Mouse (Mus musculus): Measurements from ENCODE around the gene Psme2. TPM values are rescaled to one million over a fixed set of nuclear protein-coding genes. Genes with fewer than 3 reads are reported as not detected.

Gene Psme2
- polyA plus RNA-seq, 1 experiment = 219 TPM

DNA sequence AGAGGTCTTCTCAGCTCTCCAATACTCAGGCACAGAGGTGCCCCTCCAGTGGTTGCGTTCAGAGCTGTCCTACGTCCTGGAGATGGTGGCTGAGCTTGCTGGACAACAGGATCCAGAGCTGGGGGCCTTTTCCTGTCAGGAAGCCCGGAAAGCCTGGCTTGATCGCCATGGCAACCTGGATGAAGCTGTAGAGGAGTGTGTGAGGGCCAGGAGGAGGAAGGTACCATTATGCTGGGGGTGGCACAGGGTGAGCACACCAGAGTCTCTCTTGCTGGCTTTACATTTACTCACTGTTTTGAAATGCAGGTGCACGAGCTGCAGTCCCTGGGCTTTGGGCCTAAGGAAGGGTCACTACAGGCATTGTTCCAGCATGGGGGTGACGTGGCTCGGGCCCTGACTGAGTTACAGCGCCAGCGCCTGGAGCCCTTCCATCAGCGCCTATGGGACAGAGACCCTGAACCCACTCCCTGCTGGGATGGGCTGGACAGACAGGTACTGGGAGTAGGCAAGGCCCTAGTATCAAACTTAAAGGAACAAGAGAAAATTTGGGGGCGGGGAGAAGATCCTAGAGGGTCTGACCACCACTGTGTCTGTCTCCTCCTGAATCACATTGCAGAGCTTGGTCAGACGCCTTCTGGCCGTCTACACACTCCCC is 5.2 kb upstream of the Psme2 start:
- TF ChIP-seq CTCF (IDR thresholded peaks at IDR 0.05; ENCODE audit: low read depth, low read length) (no peak), POLR2A (IDR thresholded peaks at IDR 0.05; ENCODE audit: borderline replicate concordance, low read depth, low read length) (no peak)
- Histone ChIP-seq H3K4me3 (ENCODE audit: insufficient read depth, low read length) (no peak overlapping the region), H3K4me1 (ENCODE audit: control insufficient read depth, insufficient read depth, low read length) (peaks cover 2% of the 10 kb centered on the region), H3K27ac (ENCODE audit: insufficient read depth, low read depth, low read length) (no peak overlapping the region)

DNA sequence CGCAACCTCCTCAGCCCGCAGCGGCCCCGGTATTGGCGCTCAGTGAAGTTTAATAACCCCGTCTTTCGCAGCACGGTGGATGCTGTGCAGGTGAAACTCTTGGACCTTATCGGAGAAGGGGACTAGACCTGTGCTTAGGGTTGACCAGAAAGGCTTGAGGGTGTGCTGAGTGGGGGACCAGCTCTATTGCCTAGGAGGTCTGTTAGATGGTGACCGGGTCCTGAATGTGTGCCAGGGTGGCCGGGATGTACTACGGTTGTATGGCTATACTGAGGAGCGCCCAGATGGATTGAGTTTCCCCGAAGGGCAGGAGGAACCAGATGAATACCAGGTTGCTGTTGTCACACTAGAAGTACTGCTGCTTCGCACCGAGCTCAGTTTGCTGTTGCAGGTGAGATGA is 1.3 kb upstream of the Psme2 start:
- TF ChIP-seq CTCF (IDR thresholded peaks at IDR 0.05; ENCODE audit: low read depth, low read length) (no peak), POLR2A (IDR thresholded peaks at IDR 0.05; ENCODE audit: borderline replicate concordance, low read depth, low read length) (no peak)
- no peak overlapping the region for H3K27ac ChIP-seq (ENCODE audit: insufficient read depth, low read depth, low read length)
- H3K4me3 ChIP-seq (ENCODE audit: insufficient read depth, low read length) = peak overlapping the region; percentile 78
- H3K4me1 ChIP-seq (ENCODE audit: control insufficient read depth, insufficient read depth, low read length) = peaks cover 2% of the 10 kb centered on the region

DNA sequence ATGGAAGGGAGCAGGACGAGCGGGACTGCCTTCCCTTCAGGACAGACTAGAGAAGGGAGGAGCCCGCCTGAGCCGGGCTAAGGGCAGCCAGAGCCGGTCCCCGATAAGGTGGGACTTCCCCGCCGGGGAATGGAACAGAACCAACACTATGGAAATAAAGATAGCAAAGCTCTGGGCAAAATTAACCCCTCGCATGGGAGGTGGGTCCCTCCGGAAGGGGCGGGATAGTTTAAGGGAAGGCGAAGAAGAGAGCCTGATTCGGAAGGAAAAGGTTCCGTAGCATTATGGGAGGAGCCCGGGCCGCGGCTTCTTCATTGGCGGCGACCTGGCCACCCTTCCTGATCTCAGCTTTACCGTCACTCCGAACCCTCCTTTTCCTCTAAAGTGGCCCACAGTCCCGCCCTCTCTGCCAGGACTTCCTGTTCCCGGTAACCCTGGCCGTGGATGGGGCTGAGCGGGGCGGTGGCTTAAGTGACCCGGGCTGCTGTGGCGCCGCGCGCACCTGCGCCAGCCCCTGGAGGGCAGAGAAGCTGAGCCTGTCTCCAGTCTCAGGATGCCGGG is 498 bp upstream of the Psme2 start, which contains the start of gene Rnf31:
Gene Rnf31 (plus strand): TSS at position 378 of the 561 bp plus-strand sequence.
- no peak for TF ChIP-seq CTCF (IDR thresholded peaks at IDR 0.05; ENCODE audit: low read depth, low read length)
- no peak for TF ChIP-seq POLR2A (IDR thresholded peaks at IDR 0.05; ENCODE audit: borderline replicate concordance, low read depth, low read length)
- Histone ChIP-seq H3K4me3 (ENCODE audit: insufficient read depth, low read length) (peak within 1 kb of the TSS; percentile 94), H3K27ac (ENCODE audit: insufficient read depth, low read depth, low read length) (peak within 1 kb of the TSS; percentile 95), H3K4me1 (ENCODE audit: control insufficient read depth, insufficient read depth, low read length) (peaks cover 2% of the 10 kb centered on the region)

DNA sequence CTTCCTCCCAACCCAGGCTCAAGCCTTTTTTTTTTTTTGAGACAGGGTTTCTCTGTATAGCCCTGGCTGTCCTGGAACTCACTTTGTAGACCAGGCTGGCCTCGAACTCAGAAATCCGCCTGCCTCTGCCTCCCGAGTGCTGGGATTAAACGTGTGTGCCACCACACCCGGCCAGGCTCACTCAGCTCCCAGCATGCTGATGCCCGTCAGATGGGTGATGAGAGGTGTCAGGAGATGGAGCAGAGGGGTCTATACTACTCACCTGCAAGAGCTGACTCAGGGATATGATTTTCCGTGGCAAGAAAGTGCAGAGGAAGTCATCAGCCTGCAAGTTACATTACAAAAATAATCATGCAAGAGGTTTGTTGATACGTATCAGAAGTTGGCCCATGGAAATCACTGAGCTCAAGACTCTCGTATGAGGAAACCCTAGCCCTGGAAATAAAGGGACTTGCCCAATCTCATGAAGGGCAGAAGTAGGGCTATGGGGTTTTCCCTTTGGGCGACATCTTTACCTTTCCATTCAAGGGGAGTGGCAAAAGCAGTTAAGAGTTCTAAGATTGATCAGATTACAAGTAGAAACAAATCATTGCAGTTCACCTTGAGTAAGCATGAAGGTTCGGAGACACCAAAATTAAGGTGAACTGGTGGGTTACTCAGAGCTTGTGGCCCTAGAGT is 1.0 kb downstream of the Psme2 start:
- peak overlapping the region; percentile 76 for H3K4me3 ChIP-seq (ENCODE audit: insufficient read depth, low read length)
- H3K27ac ChIP-seq (ENCODE audit: insufficient read depth, low read depth, low read length) = peak overlapping the region; percentile 62
- H3K4me1 ChIP-seq (ENCODE audit: control insufficient read depth, insufficient read depth, low read length) = peaks cover 13% of the 10 kb centered on the region
- TF ChIP-seq CTCF (IDR thresholded peaks at IDR 0.05; ENCODE audit: low read depth, low read length) (no peak), POLR2A (IDR thresholded peaks at IDR 0.05; ENCODE audit: borderline replicate concordance, low read depth, low read length) (no peak)

DNA sequence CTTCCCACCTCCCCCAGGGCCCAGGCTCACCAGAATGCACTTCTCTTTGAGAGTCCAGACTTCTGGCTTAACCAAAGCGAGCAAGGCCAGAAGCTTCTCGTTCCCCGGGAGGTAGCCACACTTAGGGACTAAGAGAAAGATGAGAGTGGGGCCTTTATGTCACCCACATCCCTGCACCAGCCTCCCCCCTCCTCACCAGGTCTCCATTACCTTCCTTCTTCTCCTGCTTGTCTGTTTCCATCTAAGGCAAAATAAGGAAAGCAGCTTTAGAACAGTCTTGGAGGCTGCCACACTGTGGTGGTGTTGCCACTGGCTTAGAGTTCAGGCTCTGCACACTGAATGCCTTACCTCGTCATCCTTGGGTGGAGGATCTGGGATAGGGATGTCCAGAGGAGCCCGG is 1.6 kb downstream of the Psme2 start:
- peaks cover 17% of the 10 kb centered on the region for H3K4me1 ChIP-seq (ENCODE audit: control insufficient read depth, insufficient read depth, low read length)
- no peak overlapping the region for H3K4me3 ChIP-seq (ENCODE audit: insufficient read depth, low read length)
- H3K27ac ChIP-seq (ENCODE audit: insufficient read depth, low read depth, low read length) = no peak overlapping the region

DNA sequence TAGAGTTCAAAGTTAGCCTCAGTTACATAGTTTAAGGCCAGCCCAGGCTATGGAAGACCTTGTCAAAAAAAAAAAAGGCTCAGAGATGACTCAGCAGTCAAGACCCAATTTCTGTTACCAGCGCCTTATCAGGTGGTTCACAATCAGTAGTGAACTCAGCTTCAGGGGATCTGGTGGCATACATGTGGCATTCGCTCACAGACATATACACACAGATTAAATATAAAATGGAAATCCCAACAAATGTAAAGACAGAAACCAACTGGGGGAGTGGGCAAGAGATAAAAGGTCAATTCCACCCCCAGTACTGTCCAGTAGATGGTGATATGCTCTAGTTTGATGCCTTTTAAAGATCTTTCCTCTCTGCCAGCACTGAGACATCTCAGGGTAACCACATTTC is 4.8 kb downstream of the Psme2 start:
- Histone ChIP-seq H3K27ac (ENCODE audit: insufficient read depth, low read depth, low read length) (peak overlapping the region; percentile 63), H3K4me1 (ENCODE audit: control insufficient read depth, insufficient read depth, low read length) (peaks cover 18% of the 10 kb centered on the region), H3K4me3 (ENCODE audit: insufficient read depth, low read length) (no peak overlapping the region)
- TF ChIP-seq POLR2A (IDR thresholded peaks at IDR 0.05; ENCODE audit: borderline replicate concordance, low read depth, low read length) (no peak), CTCF (IDR thresholded peaks at IDR 0.05; ENCODE audit: low read depth, low read length) (no peak)

More for the DNA sequence above, 1.6 kb downstream of the Psme2 start:
- no peak for TF ChIP-seq CTCF (IDR thresholded peaks at IDR 0.05; ENCODE audit: low read depth, low read length)
- TF ChIP-seq POLR2A (IDR thresholded peaks at IDR 0.05; ENCODE audit: borderline replicate concordance, low read depth, low read length) = no peak

DNA sequence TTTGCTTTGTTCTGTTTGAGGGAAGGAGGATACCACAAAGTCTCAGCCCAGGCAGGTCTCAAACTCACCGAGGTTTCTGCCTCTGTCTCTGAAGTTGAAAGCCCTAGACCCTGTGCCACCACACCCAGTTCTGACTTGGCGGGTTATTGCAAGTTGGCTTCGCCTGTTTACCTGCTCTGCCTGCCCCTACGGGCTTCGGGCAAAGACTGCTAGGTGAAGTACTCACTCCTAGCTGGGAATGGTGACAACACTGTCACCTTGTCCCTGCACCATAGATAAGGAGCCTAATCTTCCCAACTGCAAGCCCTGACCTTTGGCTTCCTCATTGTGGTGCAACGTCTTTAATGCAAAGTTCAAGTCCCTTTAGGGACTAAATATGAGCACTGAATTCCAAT is 5.3 kb downstream of the Psme2 start:
- peak overlapping the region; percentile 14; the same call in 1 of the 2 replicates for H3K4me3 ChIP-seq (ENCODE audit: insufficient read depth, low read length)
- TF ChIP-seq POLR2A (IDR thresholded peaks at IDR 0.05; ENCODE audit: borderline replicate concordance, low read depth, low read length) = no peak
- TF ChIP-seq CTCF (IDR thresholded peaks at IDR 0.05; ENCODE audit: low read depth, low read length) = no peak
- H3K27ac ChIP-seq (ENCODE audit: insufficient read depth, low read depth, low read length) = peak overlapping the region; percentile 63
- H3K4me1 ChIP-seq (ENCODE audit: control insufficient read depth, insufficient read depth, low read length) = peaks cover 18% of the 10 kb centered on the region

DNA sequence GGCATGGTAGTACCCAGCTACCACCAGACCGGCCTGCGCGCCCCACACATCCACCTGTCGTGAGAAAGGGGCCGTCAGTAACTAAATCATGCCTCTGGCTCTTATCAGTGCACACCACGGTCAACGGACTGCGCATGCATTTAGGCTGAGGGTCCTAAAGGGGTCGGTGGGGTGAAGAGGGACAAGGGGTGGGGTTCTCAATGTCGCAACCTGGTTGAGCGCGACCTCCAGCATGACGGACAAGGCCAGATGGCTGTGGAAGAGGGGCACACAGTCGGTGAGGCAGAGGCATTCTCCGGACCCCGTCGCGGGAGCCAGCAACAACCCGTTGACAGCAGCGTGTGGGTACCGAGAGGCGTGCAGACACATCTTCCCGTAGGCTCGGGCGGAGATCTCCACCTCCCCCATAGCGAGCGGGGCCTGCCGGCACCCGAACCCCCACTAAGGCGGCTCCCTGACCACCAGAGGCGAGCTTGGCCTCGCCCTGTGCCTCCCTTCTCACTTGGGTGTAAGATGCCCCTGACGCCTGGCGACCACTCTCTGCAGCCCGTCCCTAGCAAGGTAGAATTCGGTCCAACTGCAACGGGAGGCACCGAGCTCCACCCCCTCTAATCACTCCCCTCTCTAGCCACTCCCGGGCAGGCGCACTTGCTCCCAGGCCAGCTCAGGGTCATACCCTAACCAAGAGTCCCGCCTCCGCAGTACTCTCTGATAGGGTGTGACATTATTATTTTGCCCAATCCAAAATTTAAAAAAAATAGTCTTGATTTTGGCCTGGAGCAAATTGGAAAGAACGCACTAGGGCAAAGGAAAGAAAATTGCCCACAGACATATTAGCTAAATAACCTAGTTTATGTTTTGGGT is 6.0 kb downstream of the Psme2 start, which contains the start of gene Emc9:
Gene Emc9 (minus strand): TSS at position 601 of the 864 bp plus-strand sequence.
- peaks cover 18% of the 10 kb centered on the region for H3K4me1 ChIP-seq (ENCODE audit: control insufficient read depth, insufficient read depth, low read length)
- TF ChIP-seq POLR2A (IDR thresholded peaks at IDR 0.05; ENCODE audit: borderline replicate concordance, low read depth, low read length) (no peak), CTCF (IDR thresholded peaks at IDR 0.05; ENCODE audit: low read depth, low read length) (no peak)
- H3K4me3 ChIP-seq (ENCODE audit: insufficient read depth, low read length) = peak within 1 kb of the TSS; percentile 79
- H3K27ac ChIP-seq (ENCODE audit: insufficient read depth, low read depth, low read length) = peak within 1 kb of the TSS; percentile 63

DNA sequence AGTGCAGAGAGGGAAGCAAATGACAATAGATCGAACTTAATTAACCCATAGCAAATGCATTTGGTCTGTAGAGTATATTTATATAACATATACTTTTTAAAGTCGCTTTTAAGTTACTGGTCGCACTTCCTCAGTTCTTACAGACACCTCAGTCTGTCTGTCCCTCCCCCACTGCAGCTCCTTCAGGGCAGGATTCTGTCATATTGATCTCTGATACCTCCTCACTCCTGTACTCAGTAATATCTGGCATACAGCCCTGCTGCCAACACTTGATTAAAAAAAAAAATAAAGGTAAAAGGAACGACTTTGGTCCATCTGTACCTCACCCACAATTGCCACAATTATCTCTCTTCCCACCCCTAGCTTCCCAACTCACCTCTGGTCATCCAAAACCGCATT is 6.6 kb downstream of the Psme2 start:
- TF ChIP-seq CTCF (IDR thresholded peaks at IDR 0.05; ENCODE audit: low read depth, low read length) = no peak
- no peak for TF ChIP-seq POLR2A (IDR thresholded peaks at IDR 0.05; ENCODE audit: borderline replicate concordance, low read depth, low read length)
- Histone ChIP-seq H3K4me1 (ENCODE audit: control insufficient read depth, insufficient read depth, low read length) (peaks cover 20% of the 10 kb centered on the region), H3K4me3 (ENCODE audit: insufficient read depth, low read length) (peak overlapping the region; percentile 79), H3K27ac (ENCODE audit: insufficient read depth, low read depth, low read length) (no peak overlapping the region)

Measured in bone marrow macrophage, adult 2 months (primary cell).